Mouse (Mus musculus) embryonic fibroblast, embryonic 13.5 days (primary cell): ENCODE results near the gene Ttc30a1.

ENCODE experiments used
- CTCF ChIP-seq: IDR thresholded peaks from 2 replicates; pipeline ENCODE4 v1.5.1; 2011; ENCODE audit warnings: mild to moderate bottlenecking, control low read depth, low read length, moderate library complexity, borderline replicate concordance; ENCODE audit not compliant: insufficient read depth
- POLR2A ChIP-seq: IDR thresholded peaks from 2 replicates; pipeline ENCODE4 v1.6.1; 2011; ENCODE audit warnings: low read depth, mild to moderate bottlenecking, control low read depth, low read length, moderate library complexity

DNA sequence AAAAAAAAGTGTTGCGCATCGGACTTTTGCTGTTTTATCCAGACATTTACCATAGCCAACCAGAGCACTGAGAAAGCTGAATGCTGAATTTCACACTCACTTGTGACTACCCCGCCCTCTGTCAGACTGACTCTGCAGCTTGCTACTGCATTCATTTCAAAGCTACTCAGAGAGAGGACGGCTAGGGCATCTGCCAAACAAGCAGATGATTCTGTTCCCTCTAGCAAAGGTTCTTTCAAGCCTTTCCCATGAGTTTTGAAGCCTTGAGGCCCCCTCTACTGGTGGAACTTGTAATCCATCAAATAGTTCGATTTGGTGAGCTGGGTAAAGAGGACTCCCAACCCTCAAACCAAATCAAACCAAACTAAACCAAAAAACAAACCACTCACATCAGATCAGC is 16.8 kb downstream of the Ttc30a1 start:
- TF ChIP-seq CTCF (no peak), POLR2A (no peak)
